Mouse (Mus musculus) right cerebral cortex, adult 2 months (tissue): ENCODE results near the gene Dnah17.

Source experiments
- DNase-seq, 2 experiments: peaks; one replicate each; pipeline ENCODE4 v3.0.0; 2021 to 2022; ENCODE audit warnings: low spot score in 2 of 2

Dnah17 gene

GRCm38 (mm10) chr11:118130534-118130933, at the start of gene Dnah17:
Gene Dnah17 (minus strand): TSS chr11:118130634.
- no peak for DNase-seq

GRCm38 (mm10) chr11:118180199-118180598, 49.8 kb upstream of the Dnah17 start:
- DNase-seq: no peak

GRCm38 (mm10) chr11:118178236-118178635, 47.8 kb upstream of the Dnah17 start:
- DNase-seq: no peak

GRCm38 (mm10) chr11:118174752-118175151, 44.3 kb upstream of the Dnah17 start:
- no peak for DNase-seq

DNA sequence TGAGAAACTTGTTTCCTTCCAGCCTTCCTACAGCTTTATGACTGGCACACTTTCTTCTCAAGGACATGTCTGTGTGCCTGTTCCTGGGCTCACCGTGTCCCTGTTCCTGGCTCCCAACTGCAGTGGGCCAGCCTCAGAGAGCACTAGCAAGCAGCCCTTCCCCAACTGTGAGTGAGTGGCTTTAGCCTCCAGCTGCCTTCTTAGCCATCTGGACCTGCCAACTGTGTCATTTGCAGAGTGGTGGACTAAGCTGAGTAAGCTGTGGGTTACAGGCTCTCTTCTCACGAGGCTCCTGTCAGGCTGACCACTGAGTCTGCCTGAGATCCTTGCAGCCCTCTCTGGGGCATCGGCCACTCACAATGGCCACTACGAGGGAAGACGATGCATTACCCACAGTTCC, 42.3 kb upstream of the Dnah17 start:
- no peak for DNase-seq

DNA sequence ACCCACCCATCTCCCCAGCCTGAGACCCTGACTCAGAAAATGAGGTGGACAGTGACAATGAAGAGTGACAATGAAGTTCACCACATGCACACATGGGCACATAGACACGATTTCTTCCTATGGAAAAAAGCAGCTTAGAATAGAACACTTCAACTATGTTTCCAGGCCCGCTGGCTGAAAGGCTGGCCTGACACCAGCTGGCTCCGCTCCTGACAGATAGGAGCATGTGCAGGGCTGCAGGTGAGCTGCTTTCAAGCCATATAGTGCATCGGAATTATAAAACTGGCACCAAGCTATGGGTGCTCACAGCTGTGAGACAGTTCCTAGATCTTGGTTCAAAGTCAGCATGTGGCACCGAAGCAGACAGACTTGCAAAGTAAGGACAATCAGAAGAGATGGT, 39.9 kb upstream of the Dnah17 start:
- DNase-seq: no peak

DNA sequence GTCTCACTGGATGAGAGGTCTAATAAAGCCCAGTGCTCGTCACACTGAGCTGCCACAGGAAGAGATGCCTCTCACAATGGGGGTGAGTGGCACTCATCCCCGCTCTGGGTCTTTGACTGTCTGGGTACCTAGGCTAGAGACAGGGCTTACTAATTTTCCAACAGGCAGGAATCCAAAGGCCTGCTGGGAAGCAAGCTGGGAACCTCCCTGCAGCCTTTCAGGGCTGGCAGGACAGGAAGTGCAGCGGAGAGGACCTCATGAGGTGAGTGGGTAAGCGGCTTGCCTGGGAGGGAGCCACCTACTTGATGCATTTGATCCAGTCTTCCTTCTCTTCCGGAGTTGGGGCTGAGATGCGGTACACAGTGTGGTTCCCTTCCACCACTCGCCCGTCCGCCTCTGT, 38.3 kb upstream of the Dnah17 start:
- no peak for DNase-seq

- DNase-seq: no peak
Observed at GRCm38 (mm10) chr11:118166626-118167025, 36.2 kb upstream of the Dnah17 start.

DNA sequence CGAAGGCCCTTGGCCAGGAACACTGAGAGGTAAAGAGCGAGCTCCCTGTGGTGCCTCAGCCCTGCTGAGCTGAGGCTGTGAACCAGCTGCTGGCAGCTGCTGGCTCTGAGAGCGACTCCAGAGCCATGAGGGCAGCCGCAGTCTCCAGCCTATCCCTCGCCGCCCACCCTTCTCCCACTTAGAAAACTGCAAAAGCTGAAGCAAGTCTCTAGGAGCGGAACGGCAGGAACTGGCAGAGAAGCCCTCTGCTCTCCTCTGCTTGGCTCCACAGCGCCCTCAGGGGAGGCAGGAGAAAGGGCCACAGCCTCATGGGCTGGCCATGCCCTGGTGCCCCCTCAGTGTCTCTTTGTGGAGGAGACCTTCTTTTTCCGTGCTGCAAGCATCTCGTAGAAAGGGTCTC, 35.2 kb upstream of the Dnah17 start:
- no peak for DNase-seq

GRCm38 (mm10) chr11:118164566-118164965, 34.1 kb upstream of the Dnah17 start:
- DNase-seq: no peak

- no peak for DNase-seq
Observed at GRCm38 (mm10) chr11:118162245-118162644, 31.8 kb upstream of the Dnah17 start.

GRCm38 (mm10) chr11:118161240-118161639, 30.8 kb upstream of the Dnah17 start:
- no peak for DNase-seq

DNA sequence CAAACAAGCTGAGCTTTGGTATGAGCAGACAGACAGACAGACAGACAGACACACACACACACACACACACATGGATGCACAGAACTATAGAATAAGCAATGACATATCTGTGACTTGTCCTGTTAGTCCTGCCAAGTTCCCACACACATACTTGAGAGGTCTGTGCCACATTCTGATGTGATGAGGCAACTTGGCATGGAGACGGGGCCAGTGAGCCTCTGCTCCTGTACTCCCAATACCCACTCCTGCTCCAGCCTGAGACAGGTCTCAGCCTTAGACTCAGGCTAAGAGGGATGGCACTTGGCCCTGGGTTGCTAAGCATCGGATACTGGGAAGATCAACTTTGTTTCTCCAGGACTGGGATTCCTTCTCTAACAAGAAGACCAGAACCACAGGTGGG, 30.3 kb upstream of the Dnah17 start:
- no peak for DNase-seq

GRCm38 (mm10) chr11:118158753-118159152, 28.3 kb upstream of the Dnah17 start:
- no peak for DNase-seq

- DNase-seq: no peak
Observed at GRCm38 (mm10) chr11:118156480-118157060, 26.1 kb upstream of the Dnah17 start.

- DNase-seq: no peak
Observed at GRCm38 (mm10) chr11:118152964-118153363, 22.5 kb upstream of the Dnah17 start.

DNA sequence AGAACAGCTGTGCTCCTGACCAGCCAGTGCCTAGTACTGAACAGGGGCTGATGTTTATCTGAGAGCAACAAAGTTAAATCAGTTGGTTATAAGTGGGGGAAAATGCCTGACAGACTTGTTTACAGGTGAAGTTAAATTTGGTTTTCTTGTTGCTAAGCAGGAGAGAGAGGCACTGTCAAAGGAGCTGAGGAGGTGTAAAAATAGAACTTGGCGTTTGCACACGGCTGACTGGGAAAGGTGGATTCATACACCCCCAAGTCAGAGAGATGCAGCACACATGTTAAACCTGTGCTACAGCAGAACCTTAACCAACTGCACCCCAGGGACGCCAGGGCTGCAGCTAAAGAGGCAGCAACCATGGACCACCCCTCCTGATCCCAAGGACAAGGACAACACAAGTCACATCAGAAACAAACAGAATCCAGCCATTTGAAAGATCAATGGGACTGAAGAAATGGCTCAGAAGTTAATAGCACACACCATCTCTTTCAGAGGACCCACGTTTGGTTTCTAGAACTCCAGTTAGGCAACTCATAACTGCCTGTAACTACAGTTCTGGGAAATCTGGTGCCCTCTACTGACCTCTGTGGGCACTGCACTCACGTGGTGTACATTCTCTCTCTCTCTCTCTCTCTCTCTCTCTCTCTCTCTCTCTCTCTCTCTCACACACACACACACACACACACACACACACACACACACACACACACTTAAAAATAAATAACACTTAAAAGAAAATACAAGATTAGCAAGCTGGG, 21.2 kb upstream of the Dnah17 start:
- no peak for DNase-seq

GRCm38 (mm10) chr11:118150115-118150701, 19.8 kb upstream of the Dnah17 start:
- DNase-seq: peak; percentile 80 to 81

DNA sequence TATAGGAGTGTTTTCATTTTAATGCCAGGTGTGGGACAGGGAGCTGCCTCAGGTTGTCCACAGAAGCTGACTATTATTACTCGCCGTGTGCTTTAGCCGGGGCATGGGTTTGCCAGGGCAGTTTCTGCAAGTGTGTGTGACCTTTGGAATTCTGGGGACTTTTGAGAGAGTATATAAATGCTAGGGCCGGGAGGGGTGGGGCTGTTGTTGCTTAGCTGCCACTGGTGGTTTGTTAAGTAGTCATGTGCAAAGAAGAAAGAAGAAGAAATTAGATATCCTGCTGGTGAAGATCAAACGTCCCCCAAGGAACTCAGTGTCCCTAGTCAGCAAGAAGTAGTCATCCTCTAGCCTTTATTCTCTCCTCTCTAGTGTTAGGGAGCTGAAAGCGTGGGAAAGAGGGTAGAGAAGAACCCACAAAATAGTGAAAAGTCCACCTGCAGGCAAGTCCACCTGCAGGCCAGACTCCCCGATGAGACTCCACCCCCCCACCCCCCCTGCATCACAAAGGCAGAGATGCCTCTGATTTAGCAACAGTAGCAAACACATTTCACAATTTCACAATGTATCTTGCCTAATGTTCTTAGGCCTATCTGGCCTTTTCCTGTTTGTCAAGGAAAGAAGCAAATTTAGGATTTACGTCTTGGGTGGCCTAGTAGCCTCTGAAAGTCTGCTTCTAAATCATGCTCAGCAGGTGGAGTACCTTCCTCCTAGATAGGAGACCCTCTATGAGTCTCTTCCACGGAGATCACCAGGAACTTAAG, 17.6 kb upstream of the Dnah17 start:
- no peak for DNase-seq

GRCm38 (mm10) chr11:118146446-118146845, 16.0 kb upstream of the Dnah17 start:
- DNase-seq: no peak

DNA sequence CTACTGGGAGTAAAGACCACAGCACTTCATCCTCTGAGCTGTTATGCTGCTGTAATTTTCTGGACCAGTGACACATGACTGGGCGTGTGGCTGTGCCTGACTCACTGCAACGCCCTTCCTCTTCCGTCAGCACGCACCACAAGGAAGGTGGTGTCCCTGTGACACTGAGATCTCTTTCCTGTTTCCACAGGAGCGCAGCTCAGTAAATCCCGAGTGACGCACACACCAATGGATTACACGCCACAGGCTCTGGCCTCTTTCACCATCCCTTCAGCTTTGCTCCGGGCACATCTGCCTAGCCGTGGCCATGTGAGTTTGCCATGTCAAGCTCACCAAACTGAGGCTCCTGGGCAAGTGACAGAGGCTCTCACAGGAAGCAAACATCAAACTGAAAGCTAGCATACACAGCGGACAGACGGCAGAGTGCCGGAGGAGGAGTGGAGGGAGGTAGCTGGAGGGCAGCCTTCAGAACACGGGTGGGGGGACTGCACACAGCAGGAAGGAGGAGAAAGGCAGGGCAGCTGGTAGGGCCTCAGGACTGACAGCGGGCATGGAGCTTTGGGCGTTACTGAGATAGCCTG, 15.4 kb upstream of the Dnah17 start:
- no peak for DNase-seq

- no peak for DNase-seq
Observed at GRCm38 (mm10) chr11:118145092-118145491, 14.7 kb upstream of the Dnah17 start.
